Mouse (Mus musculus): ENCODE measurements at regions not wholly inside any gene's neighbourhood (a gene's known extent, or its start where the extent isn't known, plus 50 kb on each side); places are given as distances from the start of the nearest gene placed in this dataset.
A peak's percentile ranks its signal among the peaks of the same experiment; 100 is the strongest.

DNA sequence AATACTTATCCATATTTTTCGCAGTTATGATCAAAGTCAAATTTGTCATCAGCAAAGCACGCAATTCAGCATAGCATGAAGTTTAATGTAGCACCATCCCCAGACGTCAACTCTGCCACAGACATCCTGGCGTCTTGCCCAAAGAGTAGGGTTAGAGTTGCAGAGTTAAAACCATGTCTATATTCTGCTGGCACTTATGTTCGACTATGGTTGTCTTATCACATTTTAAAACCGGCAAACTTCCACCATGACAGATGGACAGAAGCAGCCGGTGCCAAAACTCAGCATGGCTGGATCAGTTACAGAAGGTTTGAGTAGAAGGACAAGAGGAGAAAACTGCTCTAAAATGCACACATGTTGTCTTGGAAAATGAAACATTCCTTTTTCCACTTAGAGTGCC, 1383.6 kb upstream of the Slc39a10 start:
- Histone ChIP-seq H3K27me3 (no peaks in the 10 kb centered on the region), H3K9ac (no peak overlapping the region), H3K36me3 (no peaks in the 10 kb centered on the region), H3K27ac (no peak overlapping the region), H3K4me2 (replicated peaks) (no peak overlapping the region), H3K4me3 (no peak overlapping the region), H3K9me3 (no peaks in the 10 kb centered on the region), H3K4me1 (no peaks in the 10 kb centered on the region)
- WGBS: 64% methylated on average over 7 of the region's 7 CpGs
- peak; percentile 57; the same call in 1 of the 2 replicates for ATAC-seq (ENCODE audit: low FRiP score, low read depth)

DNA sequence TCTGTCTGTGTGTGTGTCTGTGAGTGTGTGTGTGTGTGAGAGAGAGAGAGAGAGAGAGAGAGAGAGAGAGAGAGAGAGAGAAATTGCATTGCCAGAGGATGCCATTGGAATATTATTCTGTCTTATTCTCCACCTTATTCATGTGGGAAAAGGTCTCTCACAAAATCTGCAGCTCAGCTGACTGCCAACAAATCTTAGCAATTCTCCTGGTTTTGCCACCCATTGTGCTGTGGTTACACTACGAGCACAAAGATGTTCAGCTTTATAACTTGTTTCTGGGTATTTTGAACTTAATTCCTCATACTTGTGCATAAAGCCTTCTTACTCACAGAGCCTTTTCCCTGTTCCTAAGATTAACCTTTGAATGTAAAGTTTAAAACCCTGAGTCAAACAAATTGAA, 1383.0 kb upstream of the Slc39a10 start:
- no peak overlapping the region for H3K9ac ChIP-seq
- ATAC-seq (ENCODE audit: low FRiP score, low read depth): no peak
- no peaks in the 10 kb centered on the region for H3K4me1 ChIP-seq
- no peaks in the 10 kb centered on the region for H3K9me3 ChIP-seq
- no peaks in the 10 kb centered on the region for H3K27me3 ChIP-seq
- no peak overlapping the region for H3K4me3 ChIP-seq
- 68% methylated on average over 1 of the region's 1 CpGs for WGBS
- H3K36me3 ChIP-seq: no peaks in the 10 kb centered on the region
- H3K27ac ChIP-seq: no peak overlapping the region
- H3K4me2 ChIP-seq (replicated peaks): no peak overlapping the region
